Mouse (Mus musculus) liver, adult 2 months (tissue): ENCODE data around the gene Htr1d. TPM values are rescaled to one million over a fixed set of nuclear protein-coding genes. Genes with fewer than 3 reads are reported as not detected.

Experiments
- DNase-seq: peaks from one replicate; pipeline ENCODE4 v3.0.0-alpha.2; 2011; ENCODE audit warnings: low read depth, low spot score; ENCODE audit errors: extremely low read depth
- H3K27ac ChIP-seq: fragments of 200-500 bp; replicated peaks from 2 replicates; pipeline ENCODE4 v1.5.1; 2012; ENCODE audit warnings: low read depth, mild to moderate bottlenecking, control low read depth, inconsistent platforms, low read length; ENCODE audit not compliant: insufficient read depth
- H3K27me3 ChIP-seq: fragments of 200-500 bp; 2 replicates; pipeline ENCODE4 v1.6.1; 2012; ENCODE audit warnings: mild to moderate bottlenecking, moderate library complexity, low read length, inconsistent platforms; ENCODE audit not compliant: control insufficient read depth, insufficient read depth
- H3K36me3 ChIP-seq: fragments of 200-500 bp; 2 replicates; pipeline ENCODE4 v1.6.1; 2012; ENCODE audit warnings: low read length, inconsistent platforms; ENCODE audit not compliant: control insufficient read depth, insufficient read depth
- H3K4me1 ChIP-seq: fragments of 200-500 bp; 2 replicates; pipeline ENCODE4 v1.6.1; 2011; ENCODE audit warnings: low read length; ENCODE audit not compliant: control insufficient read depth, insufficient read depth
- H3K4me3 ChIP-seq: fragments of 200-500 bp; 2 replicates; pipeline ENCODE4 v1.5.1; 2011; ENCODE audit warnings: low read depth, mild to moderate bottlenecking, control low read depth, low read length, moderate library complexity; ENCODE audit not compliant: insufficient read depth
- H3K79me2 ChIP-seq: fragments of 200-500 bp; 2 replicates; pipeline ENCODE4 v1.6.1; 2012; ENCODE audit warnings: inconsistent platforms, mild to moderate bottlenecking, low read length, moderate library complexity; ENCODE audit not compliant: control insufficient read depth, insufficient read depth
- H3K9ac ChIP-seq: fragments of 200-500 bp; 2 replicates; pipeline ENCODE4 v1.6.1; 2012; ENCODE audit warnings: low read depth, mild to moderate bottlenecking, control low read depth, inconsistent platforms, low read length
- CTCF ChIP-seq: fragments of 200-500 bp; IDR thresholded peaks from 2 replicates; pipeline ENCODE4 v1.5.1; 2011; ENCODE audit warnings: low read depth, low read length, control low read depth
- POLR2A ChIP-seq: fragments of 200-500 bp; IDR thresholded peaks from 2 replicates; pipeline ENCODE4 v1.6.1; 2011; ENCODE audit warnings: low read length, control low read depth; ENCODE audit not compliant: insufficient read depth; ENCODE audit errors: extremely low read depth
- WGBS: fragments of 180-500 bp; shearing (Covaris S2); methylation state at CpG from one replicate; pipeline ENCODE4 v1.1.7; 2018; 5-methylcytosine and 5-hydroxymethylcytosine counted together
- polyA plus RNA-seq: library from polyadenylated mRNA; depleted of rRNA; stranded (reverse); fragments of >200 nt; gene quantifications from 2 replicates; pipeline ENCODE4 v1.2.3, GENCODE M21; 2012
- total RNA-seq: library from RNA; depleted of rRNA; stranded (reverse); fragments of >200 nt; gene quantifications from 2 replicates; pipeline ENCODE4 v1.2.3, GENCODE M21; 2014

Gene Htr1d
- total and polyA plus RNA-seq, 2 experiments, result 0.82 TPM; not detected in 1

- H3K27me3 ChIP-seq, result no peaks in the 10 kb centered on the region
- H3K27ac ChIP-seq, result no peak overlapping the region
- DNase-seq, result peak; percentile 43
- H3K4me3 ChIP-seq, result peak overlapping the region; percentile 25; the same call in 1 of the 2 replicates
- H3K79me2 ChIP-seq, result no peaks in the 10 kb centered on the region
- no peaks in the 10 kb centered on the region for H3K36me3 ChIP-seq
- TF ChIP-seq CTCF (peak; percentile 72), POLR2A (no peak)
- peaks cover 12% of the 10 kb centered on the region for H3K4me1 ChIP-seq
- peak overlapping the region; percentile 34; the same call in 1 of the 2 replicates for H3K9ac ChIP-seq
- 10% methylated on average over 10 of the region's 10 CpGs for WGBS
Measured at GRCm38 (mm10) chr4:136454850-136455260, 31.5 kb downstream of the Htr1d start.

GRCm38 (mm10) chr4:136456516-136457218 lies 33.3 kb downstream of the Htr1d start:
- Histone ChIP-seq H3K36me3 (no peaks in the 10 kb centered on the region), H3K79me2 (no peaks in the 10 kb centered on the region), H3K27me3 (no peaks in the 10 kb centered on the region), H3K27ac (no peak overlapping the region), H3K9ac (no peak overlapping the region), H3K4me3 (no peak overlapping the region), H3K4me1 (peaks cover 7% of the 10 kb centered on the region)
- no peak for DNase-seq
- 90% methylated on average over 6 of the region's 6 CpGs for WGBS
- no peak for TF ChIP-seq POLR2A
- TF ChIP-seq CTCF, result no peak

- H3K9ac ChIP-seq, result no peak overlapping the region
- H3K4me1 ChIP-seq, result no peaks in the 10 kb centered on the region
- no peak overlapping the region for H3K4me3 ChIP-seq
- no peaks in the 10 kb centered on the region for H3K36me3 ChIP-seq
- no peak for DNase-seq
- 81% methylated on average over 7 of the region's 7 CpGs for WGBS
- TF ChIP-seq CTCF (no peak), POLR2A (no peak)
- no peaks in the 10 kb centered on the region for H3K27me3 ChIP-seq
- H3K79me2 ChIP-seq, result no peaks in the 10 kb centered on the region
- H3K27ac ChIP-seq, result no peak overlapping the region
Measured at GRCm38 (mm10) chr4:136458276-136458675, 35.0 kb downstream of the Htr1d start.

GRCm38 (mm10) chr4:136459210-136459609 lies 35.9 kb downstream of the Htr1d start:
- H3K79me2 ChIP-seq, result no peaks in the 10 kb centered on the region
- 73% methylated on average over 12 of the region's 12 CpGs for WGBS
- no peaks in the 10 kb centered on the region for H3K27me3 ChIP-seq
- H3K9ac ChIP-seq, result no peak overlapping the region
- 0 out of 2 replicates have a peak overlapping the region, but pooled peaks have one; percentile 19 for H3K27ac ChIP-seq
- no peak for TF ChIP-seq CTCF
- TF ChIP-seq POLR2A, result no peak
- no peak for DNase-seq
- no peak overlapping the region for H3K4me3 ChIP-seq
- H3K4me1 ChIP-seq, result peaks cover 3% of the 10 kb centered on the region; the same call in 1 of the 2 replicates
- no peaks in the 10 kb centered on the region for H3K36me3 ChIP-seq

- Histone ChIP-seq H3K4me3 (no peak overlapping the region), H3K79me2 (no peaks in the 10 kb centered on the region), H3K27ac (no peak overlapping the region), H3K27me3 (no peaks in the 10 kb centered on the region), H3K4me1 (peaks cover 4% of the 10 kb centered on the region; the same call in 1 of the 2 replicates), H3K36me3 (no peaks in the 10 kb centered on the region), H3K9ac (no peak overlapping the region)
- no peak for TF ChIP-seq CTCF
- TF ChIP-seq POLR2A, result no peak
- WGBS, result 64% methylated on average over 4 of the region's 4 CpGs
- no peak for DNase-seq
Measured at GRCm38 (mm10) chr4:136461206-136461605, 37.9 kb downstream of the Htr1d start.

- no peaks in the 10 kb centered on the region for H3K36me3 ChIP-seq
- DNase-seq, result no peak
- no peak for TF ChIP-seq CTCF
- H3K9ac ChIP-seq, result no peak overlapping the region
- H3K27me3 ChIP-seq, result no peaks in the 10 kb centered on the region
- H3K4me3 ChIP-seq, result peak overlapping the region; percentile 88; the same call in 1 of the 2 replicates
- H3K27ac ChIP-seq, result 0 out of 2 replicates have a peak overlapping the region, but pooled peaks have one; percentile 1
- H3K4me1 ChIP-seq, result peaks cover 4% of the 10 kb centered on the region; the same call in 1 of the 2 replicates
- H3K79me2 ChIP-seq, result no peaks in the 10 kb centered on the region
- WGBS, result 35% methylated on average over 6 of the region's 6 CpGs
Measured at GRCm38 (mm10) chr4:136461761-136462085, 38.4 kb downstream of the Htr1d start.
